Mouse (Mus musculus) hindbrain, embryonic 10.5 days (tissue): ENCODE data around the gene Mmp19. TPM values are rescaled to one million over a fixed set of nuclear protein-coding genes. Genes with fewer than 3 reads are reported as not detected.
"Not testable (repeated sequence)": the region's sequence is repeated elsewhere in the genome, so short reads cannot be mapped to it uniquely, and the experiment has no call there.

ENCODE experiments used
- DNase-seq: peaks from one replicate; pipeline ENCODE4 v3.0.0-alpha.2; 2017; ENCODE audit warnings: low spot score
- H3K27ac ChIP-seq: fragments of 300-500 bp; sonication (generic); 2 replicates; pipeline ENCODE4 v1.5.1; 2016; ENCODE audit warnings: mild to moderate bottlenecking, moderate library complexity
- H3K27me3 ChIP-seq: fragments of 300-500 bp; sonication (generic); 2 replicates; pipeline ENCODE4 v1.6.1; 2016; ENCODE audit warnings: mild to moderate bottlenecking; ENCODE audit not compliant: poor library complexity, insufficient read depth, severe bottlenecking
- H3K36me3 ChIP-seq: fragments of 300-500 bp; sonication (generic); 2 replicates; pipeline ENCODE4 v1.6.1; 2016; ENCODE audit warnings: mild to moderate bottlenecking, moderate library complexity
- H3K4me1 ChIP-seq: fragments of 300-500 bp; sonication (generic); replicated peaks from 2 replicates; pipeline ENCODE4 v1.6.1; 2016; ENCODE audit warnings: mild to moderate bottlenecking
- H3K4me3 ChIP-seq: fragments of 300-500 bp; sonication (generic); 2 replicates; pipeline ENCODE4 v1.5.1; 2016; ENCODE audit warnings: mild to moderate bottlenecking, moderate library complexity
- H3K9me3 ChIP-seq: fragments of 300-500 bp; sonication (generic); 2 replicates; pipeline ENCODE4 v1.6.1; 2016; ENCODE audit warnings: mild to moderate bottlenecking, moderate library complexity
- WGBS: fragments of 180-500 bp; shearing (Covaris S2); methylation state at CpG from one replicate; pipeline ENCODE4 v1.1.7; 2016; 5-methylcytosine and 5-hydroxymethylcytosine counted together
- polyA plus RNA-seq: library from polyadenylated mRNA; unstranded; fragments of >200 nt; fragmentation: Nextera tagmentation; extraction: Ambion mirVana; gene quantifications from 2 replicates; pipeline ENCODE4 v1.2.1, GENCODE M21; 2016

Gene Mmp19
- polyA plus RNA-seq, 1 experiment from 2014 or later, result 0.39 TPM

DNA sequence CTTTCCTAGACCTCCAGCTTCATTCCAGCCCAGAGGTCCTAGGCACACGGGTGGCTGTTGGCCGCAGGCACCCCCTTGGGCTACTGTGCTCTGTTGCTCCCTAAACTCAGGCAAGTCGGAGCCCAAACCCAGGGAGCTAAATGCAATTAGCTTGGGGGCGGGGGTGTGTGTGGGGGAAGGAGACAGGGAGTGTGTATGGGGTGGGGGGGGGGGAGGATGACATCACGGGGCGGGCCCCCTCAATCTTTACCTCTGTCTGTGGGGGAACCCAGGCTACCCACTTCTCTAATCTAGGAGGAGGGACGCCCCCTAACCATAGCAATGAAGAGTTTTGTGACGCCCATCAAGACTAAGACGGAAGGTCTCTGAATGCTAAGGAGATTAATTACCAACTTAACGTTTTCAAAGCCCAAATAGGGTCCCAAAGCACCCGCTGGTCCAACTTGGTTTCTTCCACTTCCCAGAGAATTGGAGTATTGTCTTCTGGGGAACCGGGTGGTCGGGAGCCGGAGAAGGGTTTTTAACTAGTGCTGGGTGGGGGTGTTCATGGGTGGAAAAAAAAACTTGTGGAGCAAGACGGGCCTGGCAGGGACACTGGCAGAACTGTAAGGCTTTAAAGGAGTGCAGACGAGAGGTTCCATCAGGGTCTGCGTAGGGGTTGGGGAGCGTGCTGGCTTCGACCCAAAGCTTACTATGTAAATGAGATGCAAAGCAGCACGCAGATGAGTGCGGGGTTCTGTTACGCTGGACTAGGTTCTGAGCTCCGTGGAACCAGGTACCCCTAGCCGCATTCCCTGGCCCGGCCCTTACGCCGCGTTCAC, 13.8 kb downstream of the Mmp19 start, which contains the start of gene Tmem198b:
Tmem198b (minus strand) TSS at position 100 of the 821 bp plus-strand sequence.
- Histone ChIP-seq H3K36me3 (peaks cover 59% of the 10 kb centered on the region), H3K27ac (peak within 1 kb of the TSS; percentile 97), H3K4me3 (peak within 1 kb of the TSS; percentile 86), H3K4me1 (peaks cover 61% of the 10 kb centered on the region), H3K9me3 (no peaks in the 10 kb centered on the region), H3K27me3 (no peaks in the 10 kb centered on the region)
- under 1% methylated on average over 28 of the region's 28 CpGs for WGBS
- DNase-seq, result peak; percentile 84

DNA sequence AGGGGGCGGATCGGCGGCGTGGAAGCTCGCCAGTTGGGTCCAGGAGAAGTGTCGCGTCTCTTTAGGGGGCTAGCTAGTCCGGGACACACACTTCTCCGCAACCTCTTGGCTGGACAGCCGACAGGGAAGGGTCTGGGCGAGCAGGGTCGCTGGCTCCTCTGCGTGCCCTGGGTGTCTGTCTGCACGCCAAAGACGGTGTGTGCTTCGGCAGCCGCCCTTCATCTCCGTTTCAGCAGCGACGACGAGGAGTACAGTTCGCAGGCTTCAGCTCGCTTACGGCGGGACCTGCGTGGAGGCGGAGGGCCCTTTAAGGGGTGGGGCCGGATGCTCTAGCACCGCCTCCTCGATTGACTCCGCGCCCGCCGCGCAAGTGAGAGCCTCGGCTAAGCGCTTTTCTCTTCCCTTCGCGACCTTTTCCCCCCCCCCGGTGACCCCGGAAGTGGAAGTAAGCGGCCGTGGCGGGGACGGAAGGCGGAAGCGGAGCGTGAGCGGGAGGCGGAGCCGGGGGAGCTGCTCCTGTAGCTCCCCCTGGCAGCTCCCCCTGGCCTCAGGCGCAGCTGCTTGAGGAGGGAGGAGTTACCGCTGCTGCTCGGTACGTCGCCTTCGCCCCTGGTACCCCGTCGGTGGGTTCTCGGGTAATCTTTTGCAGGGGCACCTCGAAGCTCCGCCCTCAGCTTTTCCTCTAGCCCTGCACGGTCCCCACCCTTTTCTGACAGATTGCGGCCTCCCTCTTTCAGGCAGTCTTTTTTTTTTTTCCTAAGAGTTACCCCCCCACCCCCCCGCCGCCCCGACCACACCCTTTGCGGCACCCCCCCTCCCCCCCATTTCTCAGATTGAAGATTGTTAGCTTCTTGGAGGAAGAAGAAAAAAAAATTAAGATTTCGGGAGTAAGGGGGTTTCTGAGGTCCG, 14.6 kb downstream of the Mmp19 start:
- peak; percentile 99 for DNase-seq
- Histone ChIP-seq H3K36me3 (peaks cover 60% of the 10 kb centered on the region), H3K4me1 (peaks cover 63% of the 10 kb centered on the region), H3K9me3 (no peaks in the 10 kb centered on the region), H3K4me3 (peak overlapping the region; percentile 86), H3K27me3 (no peaks in the 10 kb centered on the region), H3K27ac (peak overlapping the region; percentile 97)
- WGBS, result under 1% methylated on average over 70 of the region's 70 CpGs

DNA sequence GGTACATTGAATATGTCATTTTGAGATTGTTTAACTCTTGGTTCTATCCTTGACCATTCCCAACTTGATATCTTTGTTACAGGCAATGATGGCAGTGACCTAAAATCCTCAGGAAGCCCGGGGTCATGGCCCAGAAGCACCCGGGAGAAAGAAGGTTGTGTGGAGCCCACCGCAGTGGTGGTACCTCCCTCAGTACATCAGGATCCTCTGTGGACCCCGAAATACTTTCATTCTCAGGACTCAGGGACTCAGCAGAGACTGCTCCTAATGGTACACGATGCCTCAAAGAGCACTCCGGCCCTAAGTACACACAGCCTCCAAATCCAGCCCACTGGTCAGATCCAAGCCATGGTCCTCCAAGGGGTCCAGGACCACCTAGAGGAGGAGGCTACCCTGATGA, 15.4 kb downstream of the Mmp19 start:
- Histone ChIP-seq H3K27me3 (no peaks in the 10 kb centered on the region), H3K4me3 (peak overlapping the region; percentile 86), H3K9me3 (no peaks in the 10 kb centered on the region), H3K27ac (peak overlapping the region; percentile 97), H3K36me3 (peaks cover 54% of the 10 kb centered on the region), H3K4me1 (peaks cover 65% of the 10 kb centered on the region)
- DNase-seq, result no peak
- WGBS, result 68% methylated on average over 6 of the region's 6 CpGs

DNA sequence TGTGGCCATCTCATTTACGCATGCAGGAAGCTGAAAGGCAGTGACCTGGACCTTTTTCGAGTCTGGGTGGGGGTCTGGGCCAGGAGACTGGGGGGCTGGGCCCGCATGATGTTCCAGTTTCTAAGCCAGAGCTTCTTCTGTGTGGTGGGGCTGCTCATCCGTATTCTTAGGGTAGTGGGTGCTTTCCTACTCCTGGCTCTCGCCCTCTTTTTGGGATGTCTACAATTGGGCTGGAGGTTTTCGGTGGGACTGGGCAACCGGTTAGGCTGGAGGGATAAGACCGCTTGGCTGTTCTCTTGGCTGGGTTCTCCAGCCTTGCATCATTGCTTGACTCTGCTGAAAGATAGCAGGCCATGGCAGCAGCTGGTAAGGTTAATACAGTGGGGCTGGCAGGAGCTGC, 16.3 kb downstream of the Mmp19 start:
- peaks cover 63% of the 10 kb centered on the region for H3K4me1 ChIP-seq
- WGBS, result 93% methylated on average over 8 of the region's 8 CpGs

DNA sequence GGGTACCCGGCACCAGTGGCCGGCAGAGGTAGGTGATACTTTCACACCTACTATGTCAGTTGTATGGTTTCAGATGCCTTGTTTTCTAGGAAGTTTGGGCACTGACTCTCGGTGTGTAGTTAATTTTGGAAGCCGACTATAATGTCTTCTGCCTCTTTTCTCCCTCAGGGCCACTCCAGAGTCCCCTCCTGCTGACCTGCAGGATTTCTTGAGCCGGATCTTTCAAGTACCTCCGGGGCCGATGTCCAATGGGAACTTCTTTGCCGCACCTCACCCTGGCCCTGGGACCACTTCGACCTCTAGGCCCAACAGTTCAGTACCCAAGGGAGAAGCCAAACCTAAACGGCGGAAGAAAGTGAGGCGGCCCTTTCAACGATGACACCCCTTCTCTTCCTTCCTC, 26.3 kb downstream of the Mmp19 start, which contains the start of gene Sarnp:
Sarnp (plus strand) TSS at position 301 of the 400 bp plus-strand sequence.
- Histone ChIP-seq H3K4me1 (peaks cover 8% of the 10 kb centered on the region), H3K4me3 (no peak within 1 kb of the TSS), H3K9me3 (no peaks in the 10 kb centered on the region), H3K27ac (no peak within 1 kb of the TSS), H3K36me3 (peaks cover 80% of the 10 kb centered on the region), H3K27me3 (no peaks in the 10 kb centered on the region)
- no peak for DNase-seq
- 94% methylated on average over 13 of the region's 13 CpGs for WGBS

More for the DNA sequence above, 16.3 kb downstream of the Mmp19 start:
- no peak for DNase-seq
- Histone ChIP-seq H3K27ac (peak overlapping the region; percentile 12; the same call in 1 of the 2 replicates), H3K4me3 (peak overlapping the region; percentile 86), H3K27me3 (no peaks in the 10 kb centered on the region), H3K36me3 (peaks cover 46% of the 10 kb centered on the region), H3K9me3 (no peaks in the 10 kb centered on the region)

DNA sequence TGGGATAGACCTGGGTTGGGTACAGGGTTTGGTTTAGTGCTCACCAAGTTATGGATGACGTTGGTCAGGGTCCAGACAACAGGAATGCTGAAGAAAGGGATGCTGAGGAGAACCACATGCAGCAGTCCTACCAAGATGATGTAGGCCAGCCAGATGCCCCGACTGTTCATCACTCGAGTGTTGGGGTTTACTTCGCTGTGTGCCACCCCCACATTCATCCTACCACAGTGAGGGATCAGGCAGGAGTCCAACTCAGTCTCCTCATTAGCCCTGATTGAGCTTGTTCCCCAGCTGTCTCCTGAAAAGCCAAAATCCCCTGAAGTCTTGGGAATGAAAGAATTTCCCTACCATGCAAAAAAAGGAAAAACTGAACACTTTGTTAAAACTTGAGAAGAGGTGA, 29.5 kb downstream of the Mmp19 start:
- Histone ChIP-seq H3K27ac (no peak overlapping the region), H3K9me3 (no peaks in the 10 kb centered on the region), H3K4me3 (peak overlapping the region; percentile 88; the same call in 1 of the 2 replicates), H3K27me3 (no peaks in the 10 kb centered on the region), H3K36me3 (peaks cover 60% of the 10 kb centered on the region), H3K4me1 (peaks cover 16% of the 10 kb centered on the region)
- no peak for DNase-seq
- 90% methylated on average over 4 of the region's 4 CpGs for WGBS

DNA sequence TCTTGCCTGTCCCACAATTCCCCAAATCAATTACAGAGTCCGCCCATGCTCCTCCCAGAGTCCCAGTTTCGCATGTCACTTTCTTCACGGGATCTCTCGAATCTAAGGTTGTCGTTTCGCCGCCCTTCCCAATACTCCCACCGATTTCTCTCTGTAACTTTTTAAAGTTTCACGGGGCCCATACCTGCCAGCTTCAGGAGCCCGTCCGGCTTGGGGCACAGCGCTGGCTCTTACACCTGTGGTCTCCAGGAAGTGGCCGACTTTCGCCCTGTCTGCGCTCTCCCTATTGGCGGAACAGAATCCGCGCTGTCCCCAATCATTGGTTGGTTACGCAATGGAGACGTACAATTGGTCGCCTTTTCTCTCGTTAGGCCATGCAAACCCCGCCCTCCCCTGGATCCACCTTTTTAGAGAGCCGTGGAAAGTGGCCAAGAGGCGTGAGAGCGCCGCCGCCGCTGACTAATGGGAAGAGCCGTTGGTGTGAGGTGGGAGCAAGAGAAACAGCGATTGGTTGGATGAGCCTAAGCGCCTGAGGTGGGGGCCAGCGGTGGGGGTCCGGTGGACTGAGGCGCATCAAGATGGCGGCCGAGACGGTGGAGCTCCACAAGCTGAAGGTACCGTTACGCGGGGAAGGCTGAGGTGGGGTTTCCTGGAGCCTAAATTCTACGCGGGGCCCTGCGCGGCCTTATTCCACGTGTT, 30.8 kb downstream of the Mmp19 start, which contains the start of gene Ormdl2:
Ormdl2 (minus strand) TSS at position 288 of the 699 bp plus-strand sequence.
- WGBS, result under 1% methylated on average over 46 of the region's 46 CpGs
- H3K36me3 ChIP-seq, result peaks cover 60% of the 10 kb centered on the region
- peak; percentile 99 for DNase-seq
- H3K4me3 ChIP-seq, result peak within 1 kb of the TSS; percentile 88
- no peaks in the 10 kb centered on the region for H3K27me3 ChIP-seq
- peak within 1 kb of the TSS; percentile 91 for H3K27ac ChIP-seq
- peaks cover 16% of the 10 kb centered on the region for H3K4me1 ChIP-seq
- H3K9me3 ChIP-seq, result no peaks in the 10 kb centered on the region

DNA sequence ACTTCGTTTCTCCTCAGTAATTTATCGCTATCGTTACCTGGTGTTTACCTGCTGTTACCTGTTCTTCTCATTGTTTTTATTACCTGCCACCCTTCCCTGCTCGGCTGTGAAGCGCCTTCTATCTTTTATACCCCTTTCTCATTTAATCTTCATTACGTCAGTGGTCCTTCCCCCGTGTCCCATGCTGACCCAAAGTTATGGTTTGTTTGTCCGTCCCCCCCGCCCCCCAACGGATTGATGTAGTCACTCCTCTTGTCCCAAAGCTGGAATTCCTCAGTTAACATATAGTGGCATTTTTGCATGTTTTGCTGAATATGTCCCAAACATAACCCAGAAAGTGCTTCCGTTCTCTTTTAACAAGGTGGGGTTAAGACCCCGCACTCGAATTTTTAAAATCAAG, 31.4 kb downstream of the Mmp19 start:
- no peak for DNase-seq
- WGBS, result 5% methylated on average over 13 of the region's 13 CpGs
- Histone ChIP-seq H3K27me3 (no peaks in the 10 kb centered on the region), H3K27ac (peak overlapping the region; percentile 91), H3K9me3 (no peaks in the 10 kb centered on the region), H3K4me1 (peaks cover 16% of the 10 kb centered on the region), H3K4me3 (peak overlapping the region; percentile 88), H3K36me3 (peaks cover 58% of the 10 kb centered on the region)

DNA sequence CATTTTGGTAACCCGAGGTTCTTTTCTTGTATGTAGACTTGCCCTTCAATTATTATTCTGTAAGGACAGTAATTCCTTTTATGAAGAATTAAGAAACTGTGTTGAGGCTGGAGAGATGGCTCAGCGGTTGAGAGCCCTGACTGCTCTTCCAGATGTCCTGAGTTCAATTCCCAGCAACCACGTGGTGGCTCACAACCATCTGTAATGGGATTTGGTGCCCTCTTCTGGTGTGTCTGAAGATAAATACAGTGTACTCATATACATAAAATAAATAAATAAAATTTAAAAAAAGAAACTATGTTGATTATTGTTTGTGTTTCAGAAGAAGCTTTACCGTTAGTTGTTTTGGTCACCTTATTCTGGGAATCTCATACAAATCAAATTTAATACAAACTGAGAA, 32.4 kb downstream of the Mmp19 start:
- H3K9me3 ChIP-seq, DNase-seq, H3K27ac ChIP-seq, H3K27me3 ChIP-seq: not testable (repeated sequence)
- peak overlapping the region; percentile 88 for H3K4me3 ChIP-seq
- H3K36me3 ChIP-seq, result peaks cover 58% of the 10 kb centered on the region
- peaks cover 16% of the 10 kb centered on the region for H3K4me1 ChIP-seq
- WGBS, result 79% methylated on average over 4 of the region's 4 CpGs

DNA sequence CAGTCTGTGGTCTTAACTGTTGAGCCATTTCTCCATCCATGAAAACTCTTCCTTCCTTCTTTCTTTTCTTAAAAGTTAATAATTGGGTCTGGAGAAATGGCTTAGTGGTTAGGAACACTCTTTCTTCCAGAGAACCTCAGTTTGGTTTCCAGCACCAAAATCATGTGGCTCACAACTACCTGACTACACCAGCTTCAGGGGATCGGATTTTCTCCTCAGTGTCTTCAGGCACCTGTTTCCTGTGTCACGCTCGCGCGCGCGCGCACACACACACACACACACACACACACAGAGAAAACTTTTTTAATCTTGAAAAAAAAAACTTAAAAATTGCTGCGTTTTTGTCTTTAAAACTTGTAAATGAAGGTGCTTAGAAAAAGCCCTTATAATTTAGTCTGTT, 33.1 kb downstream of the Mmp19 start:
- no peaks in the 10 kb centered on the region for H3K9me3 ChIP-seq
- 96% methylated on average over 9 of the region's 9 CpGs for WGBS
- no peaks in the 10 kb centered on the region for H3K27me3 ChIP-seq
- no peak overlapping the region for H3K27ac ChIP-seq
- peaks cover 16% of the 10 kb centered on the region for H3K4me1 ChIP-seq
- H3K4me3 ChIP-seq, result no peak overlapping the region
- no peak for DNase-seq
- H3K36me3 ChIP-seq, result peaks cover 55% of the 10 kb centered on the region

DNA sequence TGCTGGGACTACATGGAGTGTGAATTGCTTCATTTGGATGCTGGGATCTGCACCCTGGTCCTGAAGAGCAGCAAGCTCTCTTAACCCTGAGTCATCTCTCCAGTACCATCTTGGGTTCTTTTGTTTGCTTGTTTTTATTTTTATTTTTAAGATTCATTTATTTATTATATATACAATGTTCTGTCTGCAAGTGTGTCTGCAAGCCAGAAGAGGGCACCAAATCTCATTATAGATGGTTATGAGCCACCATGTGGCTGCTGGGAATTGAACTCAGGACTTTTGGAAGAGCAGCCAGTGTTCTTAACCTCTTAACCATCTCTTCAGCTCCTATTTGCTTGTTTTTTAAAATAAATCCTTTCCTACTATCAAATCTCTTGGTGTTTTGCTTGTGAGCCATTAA, 46.7 kb downstream of the Mmp19 start:
- no peaks in the 10 kb centered on the region; the same call in 1 of the 2 replicates for H3K9me3 ChIP-seq
- H3K27ac ChIP-seq, result no peak overlapping the region
- H3K36me3 ChIP-seq, result peaks cover 100% of the 10 kb centered on the region
- no peak for DNase-seq
- no peaks in the 10 kb centered on the region for H3K4me1 ChIP-seq
- H3K27me3 ChIP-seq, result no peaks in the 10 kb centered on the region
- no peak overlapping the region for H3K4me3 ChIP-seq

DNA sequence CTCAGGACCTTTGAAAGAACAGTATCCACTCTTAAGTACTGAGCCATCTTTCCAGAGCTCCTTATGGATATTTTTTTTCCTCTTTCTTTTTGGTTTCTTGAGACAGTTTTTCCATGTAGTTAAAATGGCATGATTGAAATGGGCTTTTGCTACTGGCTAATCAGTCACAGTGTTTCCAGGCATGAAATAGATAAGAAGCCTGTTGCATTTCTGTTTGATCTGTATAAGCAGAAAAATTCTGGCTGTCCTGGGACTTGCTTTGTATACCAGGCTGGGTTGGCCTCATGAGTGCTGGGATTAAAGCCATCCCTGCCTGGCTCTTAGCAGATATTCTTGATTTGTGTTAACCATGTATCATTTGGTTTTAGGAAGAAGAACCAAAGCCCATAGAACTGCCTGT, 48.7 kb downstream of the Mmp19 start:
- H3K27ac ChIP-seq, result no peak overlapping the region
- no peaks in the 10 kb centered on the region for H3K9me3 ChIP-seq
- no peaks in the 10 kb centered on the region for H3K27me3 ChIP-seq
- H3K4me3 ChIP-seq, result no peak overlapping the region
- H3K4me1 ChIP-seq, result no peaks in the 10 kb centered on the region
- no peak for DNase-seq
- H3K36me3 ChIP-seq, result peaks cover 92% of the 10 kb centered on the region
